Mouse (Mus musculus) liver, embryonic 14.5 days (tissue): ENCODE measurements at regions not wholly inside any gene's neighbourhood (a gene's known extent, or its start where the extent isn't known, plus 50 kb on each side); places are given as distances from the start of the nearest gene placed in this dataset.

Experiments
- ATAC-seq: fragments of 200-750 bp; cut with Nextera tagmentation; 2 replicates; pipeline ENCODE4 v1.8.0; 2017; ENCODE audit warnings: moderate number of reproducible peaks, mild to moderate bottlenecking, moderate library complexity; ENCODE audit not compliant: insufficient read depth
- DNase-seq, 3 experiments: peaks; one replicate each; pipeline ENCODE4 v3.0.0-alpha.2; 2012 to 2013; ENCODE audit warnings: low read depth in 3 of 3, low spot score in 3 of 3
- H3K27ac ChIP-seq: fragments of 300-500 bp; sonication (generic); 2 replicates; pipeline ENCODE4 v1.5.1; 2014; ENCODE audit warnings: moderate library complexity, mild to moderate bottlenecking, control low read depth, inconsistent platforms
- H3K27me3 ChIP-seq: fragments of 300-500 bp; sonication (generic); 2 replicates; pipeline ENCODE4 v1.6.1; 2014; ENCODE audit warnings: mild to moderate bottlenecking, low read length, moderate library complexity; ENCODE audit not compliant: control insufficient read depth, insufficient read depth
- H3K36me3 ChIP-seq: fragments of 300-500 bp; sonication (generic); replicated peaks from 2 replicates; pipeline ENCODE4 v1.6.1; 2014; ENCODE audit warnings: low read depth; ENCODE audit not compliant: control insufficient read depth, insufficient read depth
- H3K4me1 ChIP-seq, 2 experiments: fragments of 200-500 bp in 1 of 2; fragments of 300-500 bp in 1 of 2; sonication (generic) in 1 of 2; replicated peaks; 2 replicates each; pipeline ENCODE4 v1.6.1; 2012 to 2014; ENCODE audit warnings: antibody characterized with exemption in 1 of 2, inconsistent platforms in 1 of 2, low read length in 1 of 2; ENCODE audit not compliant: control insufficient read depth in 2 of 2, insufficient read depth in 2 of 2
- H3K4me2 ChIP-seq: fragments of 300-500 bp; sonication (generic); 2 replicates; pipeline ENCODE4 v1.6.1; 2014; ENCODE audit warnings: low read depth, mild to moderate bottlenecking, control low read depth, moderate library complexity
- H3K4me3 ChIP-seq, 2 experiments: fragments of 200-500 bp in 1 of 2; fragments of 300-500 bp in 1 of 2; sonication (generic) in 1 of 2; 2 replicates each; pipeline ENCODE4 v1.5.1; 2012 to 2014; ENCODE audit warnings: low read depth in 2 of 2, low read length in 2 of 2, mild to moderate bottlenecking in 2 of 2, control low read depth in 1 of 2, inconsistent platforms in 1 of 2, moderate library complexity in 1 of 2; ENCODE audit not compliant: insufficient read depth in 1 of 2
- H3K9ac ChIP-seq: fragments of 300-500 bp; sonication (generic); replicated peaks from 2 replicates; pipeline ENCODE4 v1.6.1; 2014; ENCODE audit warnings: mild to moderate bottlenecking, control low read depth, moderate library complexity
- H3K9me3 ChIP-seq: fragments of 300-500 bp; sonication (generic); 2 replicates; pipeline ENCODE4 v1.6.1; 2016; ENCODE audit warnings: low read length, mixed read lengths; ENCODE audit not compliant: control insufficient read depth
- CTCF ChIP-seq: IDR thresholded peaks from 2 replicates; pipeline ENCODE4 v1.5.1; 2016; ENCODE audit warnings: antibody characterized with exemption, low read depth, control low read depth
- EP300 ChIP-seq: IDR thresholded peaks from 2 replicates; pipeline ENCODE4 v1.6.1; 2016; ENCODE audit warnings: antibody characterized with exemption, low read depth
- WGBS: fragments of 180-500 bp; shearing (Covaris S2); extraction: QIAGEN DNeasy Blood & Tissue Kit; methylation state at CpG from one replicate; pipeline ENCODE4 v1.1.7; 2014; ENCODE audit not compliant: insufficient replicate concordance; 5-methylcytosine and 5-hydroxymethylcytosine counted together

- Histone ChIP-seq H3K4me1 (no peaks in the 10 kb centered on the region), H3K36me3 (no peaks in the 10 kb centered on the region), H3K4me2 (no peak overlapping the region), H3K9ac (no peak overlapping the region), H3K4me3 (no peak overlapping the region), H3K9me3 (no peaks in the 10 kb centered on the region), H3K27ac (no peak overlapping the region), H3K27me3 (no peaks in the 10 kb centered on the region; the same call in 1 of the 2 replicates)
- WGBS: 72% methylated on average over 7 of the region's 7 CpGs
- no peak for TF ChIP-seq CTCF
- TF ChIP-seq EP300: no peak
- no peak for ATAC-seq
- DNase-seq: no peak
Observed at GRCm38 (mm10) chr8:12004241-12004640, 164.0 kb downstream of the Tex29 start.

DNA sequence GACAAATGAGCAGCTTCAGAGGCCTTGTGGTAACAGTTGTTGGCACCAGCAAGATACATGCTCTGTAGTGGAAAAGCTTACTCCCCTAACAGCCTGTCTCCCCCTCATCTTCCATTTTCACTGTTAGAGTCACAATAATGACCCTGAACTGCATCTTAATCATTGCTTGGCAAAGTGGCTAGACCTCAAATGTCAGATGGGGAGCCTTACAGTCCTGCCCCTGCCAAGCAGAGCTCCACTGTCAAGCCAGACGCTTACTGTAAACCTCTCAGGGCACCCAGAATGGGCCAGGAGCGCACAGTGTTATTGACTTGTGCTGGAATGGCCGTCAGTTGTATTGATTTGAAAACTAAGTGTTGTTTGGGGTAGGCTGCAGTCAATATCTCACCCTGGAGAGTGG, 172.5 kb downstream of the Tex29 start:
- no peak overlapping the region for H3K4me2 ChIP-seq
- no peaks in the 10 kb centered on the region for H3K27me3 ChIP-seq
- no peak overlapping the region for H3K9ac ChIP-seq
- DNase-seq (no peak), ATAC-seq (no peak)
- TF ChIP-seq CTCF (no peak), EP300 (no peak)
- no peaks in the 10 kb centered on the region for H3K4me1 ChIP-seq
- H3K27ac ChIP-seq: no peak overlapping the region
- WGBS: 69% methylated on average over 3 of the region's 3 CpGs
- H3K4me3 ChIP-seq: no peak overlapping the region
- no peaks in the 10 kb centered on the region for H3K36me3 ChIP-seq
- H3K9me3 ChIP-seq: no peaks in the 10 kb centered on the region

- H3K9me3 ChIP-seq: no peaks in the 10 kb centered on the region
- no peak for ATAC-seq
- H3K27me3 ChIP-seq: no peaks in the 10 kb centered on the region
- no peak overlapping the region for H3K27ac ChIP-seq
- DNase-seq: no peak
- H3K4me3 ChIP-seq: no peak overlapping the region
- H3K4me2 ChIP-seq: no peak overlapping the region
- H3K4me1 ChIP-seq: no peaks in the 10 kb centered on the region
- no peaks in the 10 kb centered on the region for H3K36me3 ChIP-seq
- 39% methylated on average over 7 of the region's 7 CpGs for WGBS
- H3K9ac ChIP-seq: no peak overlapping the region
- TF ChIP-seq CTCF (no peak), EP300 (no peak)
Observed at GRCm38 (mm10) chr8:12017750-12018149, 177.5 kb downstream of the Tex29 start.

DNA sequence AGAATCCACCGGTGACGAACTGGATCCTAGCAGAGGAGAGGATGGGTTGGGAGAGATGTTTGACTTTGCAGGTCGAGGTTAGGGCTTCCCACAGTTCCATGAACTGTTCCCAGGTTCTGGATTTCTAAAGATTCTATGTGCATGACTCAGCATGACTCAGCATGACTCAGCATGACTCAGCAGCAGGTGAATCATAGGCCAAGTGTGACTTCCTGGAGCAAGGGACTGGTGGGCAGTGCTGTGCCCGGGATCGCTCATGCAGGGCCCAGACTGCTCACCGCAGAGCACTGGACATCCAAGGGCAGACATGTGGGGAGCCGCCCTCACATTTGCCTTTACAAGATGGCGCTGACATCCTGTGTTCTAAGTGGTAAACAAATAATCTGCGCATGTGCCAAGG, 179.0 kb downstream of the Tex29 start:
- TF ChIP-seq CTCF: no peak
- TF ChIP-seq EP300: no peak
- Histone ChIP-seq H3K36me3 (no peaks in the 10 kb centered on the region), H3K27ac (no peak overlapping the region), H3K27me3 (no peaks in the 10 kb centered on the region), H3K4me3 (no peak overlapping the region), H3K9ac (no peak overlapping the region), H3K9me3 (no peaks in the 10 kb centered on the region), H3K4me2 (no peak overlapping the region), H3K4me1 (no peaks in the 10 kb centered on the region)
- DNase-seq: no peak
- no peak for ATAC-seq
- 79% methylated on average over 9 of the region's 9 CpGs for WGBS

- H3K27ac ChIP-seq: no peak overlapping the region
- H3K36me3 ChIP-seq: no peaks in the 10 kb centered on the region
- ATAC-seq (no peak), DNase-seq (no peak)
- TF ChIP-seq EP300 (no peak), CTCF (no peak)
- no peaks in the 10 kb centered on the region for H3K9me3 ChIP-seq
- H3K27me3 ChIP-seq: no peaks in the 10 kb centered on the region
- no peaks in the 10 kb centered on the region for H3K4me1 ChIP-seq
- no peak overlapping the region for H3K4me3 ChIP-seq
- no peak overlapping the region for H3K4me2 ChIP-seq
- H3K9ac ChIP-seq: no peak overlapping the region
- WGBS: 60% methylated on average over 4 of the region's 4 CpGs
Observed at GRCm38 (mm10) chr8:12023669-12024390, 183.6 kb downstream of the Tex29 start.
